Mouse (Mus musculus): ENCODE measurements at regions not wholly inside any gene's neighbourhood (a gene's known extent, or its start where the extent isn't known, plus 50 kb on each side); places are given as distances from the start of the nearest gene placed in this dataset.
"Not testable (repeated sequence)": the region's sequence is repeated elsewhere in the genome, so short reads cannot be mapped to it uniquely, and the experiment has no call there.

GRCm38 (mm10) chrX:103129347-103129746, 57.1 kb downstream of the Nap1l2 start:
- DNase-seq: not testable (repeated sequence)

GRCm38 (mm10) chrX:103109181-103109580, 77.3 kb downstream of the Nap1l2 start:
- DNase-seq: no peak

- DNase-seq: not testable (repeated sequence)
Measured at GRCm38 (mm10) chrX:103067730-103068621, 118.5 kb downstream of the Nap1l2 start.

- DNase-seq: not testable (repeated sequence)
Measured at GRCm38 (mm10) chrX:103067107-103067506, 119.3 kb downstream of the Nap1l2 start.

DNA sequence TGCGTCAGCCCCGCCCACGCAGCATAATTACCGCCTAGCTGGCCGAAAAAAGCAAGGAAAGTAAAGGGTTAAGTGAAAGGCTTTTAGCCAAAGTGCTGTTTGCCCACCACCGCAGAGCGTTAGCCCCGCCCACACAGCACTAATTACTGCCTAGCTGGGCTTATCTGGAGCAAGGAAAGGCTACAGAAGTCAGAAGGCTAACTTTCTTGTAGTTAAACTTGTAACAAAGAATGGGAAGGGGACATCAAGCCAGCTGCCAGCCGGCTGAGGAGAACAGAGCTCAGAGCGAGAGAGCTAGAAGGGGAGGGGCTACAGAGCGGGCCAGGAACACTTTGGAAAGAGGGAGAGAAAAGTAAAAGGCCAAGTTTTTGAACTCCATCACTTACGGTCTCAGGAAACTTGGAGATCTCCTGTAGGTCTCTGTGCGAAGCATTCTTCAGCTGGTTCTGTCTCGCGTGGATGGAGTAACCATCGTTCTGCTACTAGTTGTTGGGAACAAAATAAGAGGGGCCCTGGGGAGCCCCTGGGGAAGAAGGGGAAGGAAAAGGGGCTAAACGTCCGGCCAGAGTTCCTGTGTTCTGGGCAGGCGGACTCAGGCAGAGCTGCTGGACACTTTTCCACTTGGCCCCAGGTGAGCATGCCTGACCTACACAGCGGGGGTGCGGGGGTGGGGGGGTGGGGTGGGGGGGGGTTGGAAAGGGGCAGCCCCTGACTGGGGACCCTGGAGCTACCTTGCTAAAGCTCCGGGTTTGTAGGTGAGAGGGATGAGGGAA, 98.3 kb downstream of the 1700018G05Rik start:
- peak; percentile 7 for DNase-seq

DNA sequence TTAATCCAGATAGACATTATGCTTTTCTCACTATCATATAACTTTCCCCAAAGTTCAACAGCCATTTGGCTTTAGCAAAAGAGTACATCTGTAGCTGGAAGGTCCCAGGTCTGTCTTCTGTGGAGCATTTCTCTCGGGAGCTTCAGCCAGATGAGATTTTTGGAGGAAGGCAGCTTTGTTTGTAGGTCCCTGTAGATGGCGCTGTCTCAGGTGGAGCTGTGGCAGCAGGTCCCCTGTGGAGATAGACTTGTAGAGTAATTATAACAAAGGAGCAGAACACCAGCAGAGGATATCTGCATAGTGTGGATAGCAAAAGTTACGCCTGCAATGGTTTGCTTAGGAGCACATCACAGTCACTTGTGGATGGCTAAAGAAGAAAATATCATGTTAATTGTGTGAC, 97.3 kb downstream of the 1700018G05Rik start:
- DNase-seq: not testable (repeated sequence)

- DNase-seq: not testable (repeated sequence)
Measured at GRCm38 (mm10) chrX:103013425-103014057, 85.4 kb downstream of the 1700018G05Rik start.

GRCm38 (mm10) chrX:103012298-103013243, 84.4 kb downstream of the 1700018G05Rik start:
- DNase-seq: not testable (repeated sequence)

GRCm38 (mm10) chrX:102993956-102994355, 65.8 kb downstream of the 1700018G05Rik start:
- not testable (repeated sequence) for DNase-seq

Data from thymus, postnatal 4 days (tissue).